Mouse (Mus musculus) liver, adult 2 months (tissue): ENCODE results near the gene Map3k19.

Experiments used
- CTCF ChIP-seq: fragments of 200-500 bp; IDR thresholded peaks from 2 replicates; pipeline ENCODE4 v1.5.1; 2011; ENCODE audit warnings: low read depth, low read length, control low read depth
- POLR2A ChIP-seq: fragments of 200-500 bp; IDR thresholded peaks from 2 replicates; pipeline ENCODE4 v1.6.1; 2011; ENCODE audit warnings: low read length, control low read depth; ENCODE audit not compliant: insufficient read depth; ENCODE audit errors: extremely low read depth

DNA sequence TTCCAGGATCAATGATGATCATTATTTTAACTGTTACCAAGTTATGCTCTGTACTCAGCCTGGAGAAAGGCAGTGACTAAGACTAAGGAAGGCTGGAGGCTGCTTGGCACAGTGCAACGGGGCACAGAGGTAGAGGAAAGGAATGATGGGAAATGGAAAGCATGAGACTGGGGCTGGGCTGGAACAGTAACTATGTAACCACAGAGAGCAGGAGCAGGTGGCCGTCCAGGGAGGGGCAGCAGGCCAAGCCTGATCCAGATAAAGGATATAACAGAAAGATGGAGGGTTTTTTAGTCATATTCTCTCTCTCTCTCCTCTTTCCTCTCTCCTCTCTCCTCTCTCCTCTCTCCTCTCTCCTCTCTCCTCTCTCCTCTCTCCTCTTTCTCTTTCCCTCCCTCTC is 21.1 kb downstream of the Map3k19 start:
- TF ChIP-seq CTCF, result no peak
- TF ChIP-seq POLR2A, result no peak
